Mouse (Mus musculus) kidney, postnatal 25 days (tissue): ENCODE measurements around the gene Ptgfr.

ENCODE experiments used
- DNase-seq, 2 experiments: peaks; one replicate each; pipeline ENCODE4 v3.0.0; 2021; ENCODE audit warnings: mixed read lengths in 2 of 2

The Ptgfr gene

GRCm38 (mm10) chr3:151836871-151837680 lies at the start of gene Ptgfr:
TSS of gene Ptgfr (minus strand) at chr3:151837630.
- DNase-seq: peak; percentile 69 to 79

GRCm38 (mm10) chr3:151883881-151884280 lies 46.5 kb upstream of the Ptgfr start:
- DNase-seq: no peak

DNA sequence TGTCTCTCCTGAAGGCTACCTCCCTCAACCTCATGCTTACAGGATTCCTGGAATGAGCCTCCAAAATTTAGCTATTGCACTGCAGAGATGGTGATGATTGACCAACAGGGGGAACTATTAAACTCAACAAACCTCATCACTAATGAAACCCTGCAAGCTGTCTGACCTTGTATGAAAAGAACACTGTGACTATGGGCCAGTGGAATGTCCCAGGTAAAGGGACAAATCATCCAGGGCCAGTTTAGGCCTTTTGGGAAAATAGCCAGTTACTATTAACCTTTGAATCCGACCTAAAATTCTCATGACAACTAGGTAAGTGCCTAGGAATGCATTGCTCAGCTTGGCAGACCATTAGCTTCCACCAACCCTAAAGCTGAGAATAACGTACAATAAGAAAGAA lies 42.6 kb upstream of the Ptgfr start:
- peak in 1 of 2 experiments; percentile 36 for DNase-seq

GRCm38 (mm10) chr3:151868970-151869369 lies 31.5 kb upstream of the Ptgfr start:
- DNase-seq: no peak

- no peak for DNase-seq
Measured at GRCm38 (mm10) chr3:151851344-151851743, 13.9 kb upstream of the Ptgfr start.

- peak; percentile 27 to 68 for DNase-seq
Measured at GRCm38 (mm10) chr3:151850621-151851020, 13.2 kb upstream of the Ptgfr start.

GRCm38 (mm10) chr3:151846292-151846691 lies 8.9 kb upstream of the Ptgfr start:
- DNase-seq: no peak

DNA sequence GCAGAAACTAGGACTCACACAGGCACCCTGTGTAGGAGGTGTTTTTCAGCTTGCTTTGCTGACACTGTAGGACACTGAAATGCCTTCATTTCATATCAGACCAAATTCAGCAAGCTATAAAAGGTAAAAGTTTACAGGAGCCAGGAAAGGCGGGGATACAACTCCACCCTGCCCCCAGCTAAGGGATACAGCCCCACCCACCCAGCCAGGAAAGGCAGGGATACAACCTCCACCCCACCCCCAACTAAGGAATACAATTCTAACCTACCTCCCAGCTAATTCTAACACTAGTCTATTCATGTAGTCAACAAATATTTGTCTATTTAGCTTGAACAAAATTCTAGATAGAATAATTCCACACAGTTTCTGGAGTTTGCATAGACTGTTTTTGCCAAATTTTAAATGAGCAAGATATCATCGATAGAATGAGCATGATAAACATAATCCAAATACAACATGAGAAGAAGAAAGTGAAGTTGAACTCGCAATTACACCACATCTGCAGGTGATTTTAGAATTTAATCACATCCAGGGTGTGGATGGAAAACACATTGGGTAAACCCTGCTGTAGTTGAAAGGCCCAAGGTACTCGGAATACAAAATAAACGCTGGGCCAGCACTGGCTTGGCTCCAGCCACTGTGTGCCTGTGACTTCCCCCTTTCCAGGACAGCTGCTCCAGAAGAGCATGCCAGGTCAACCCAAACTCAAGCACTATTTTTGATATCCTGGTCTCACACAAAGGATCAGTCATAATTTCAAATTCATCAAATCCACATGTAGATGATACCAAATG lies 7.1 kb upstream of the Ptgfr start:
- no peak for DNase-seq

DNA sequence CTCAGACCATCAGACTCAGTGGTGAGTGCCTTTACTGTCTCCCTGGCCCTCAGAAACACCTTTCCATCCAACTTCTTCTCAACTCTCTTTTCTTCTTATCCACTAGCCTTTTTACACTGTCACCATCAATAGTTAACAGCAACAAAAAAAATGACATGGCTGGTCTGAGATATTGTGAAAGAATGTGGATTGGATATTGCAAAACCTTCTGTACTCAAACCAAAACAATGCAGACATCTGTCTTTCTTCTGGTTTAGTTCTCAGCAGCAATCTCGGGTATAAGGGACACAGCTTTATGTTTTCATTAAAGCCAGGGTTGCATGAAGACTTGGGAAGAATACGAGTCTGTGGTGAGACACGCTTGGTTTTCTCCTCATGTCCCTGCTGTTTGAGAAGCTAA lies 3.3 kb upstream of the Ptgfr start:
- DNase-seq: no peak

DNA sequence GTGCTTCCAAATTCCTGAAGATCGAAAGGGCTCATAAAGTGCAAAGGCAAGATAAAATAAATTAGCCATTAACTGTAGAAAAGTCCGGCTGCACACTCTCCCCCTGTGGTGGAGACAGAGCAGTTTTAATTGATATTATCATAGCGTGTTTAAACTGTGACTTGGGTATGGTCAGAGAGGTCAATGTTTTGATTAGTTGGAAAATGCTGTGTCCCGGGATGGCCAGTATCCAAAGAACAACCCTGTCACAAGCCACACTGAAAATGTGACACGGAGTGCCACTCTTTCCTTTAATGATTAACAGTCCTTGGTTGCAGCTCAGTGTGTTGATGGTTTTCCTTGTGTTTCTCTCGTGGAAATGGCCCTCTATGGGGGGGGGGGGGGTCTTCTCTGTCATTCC lies 942 bp upstream of the Ptgfr start:
- peak; percentile 56 to 73 for DNase-seq

- no peak for DNase-seq
Measured at GRCm38 (mm10) chr3:151837749-151838148, 319 bp upstream of the Ptgfr start.

DNA sequence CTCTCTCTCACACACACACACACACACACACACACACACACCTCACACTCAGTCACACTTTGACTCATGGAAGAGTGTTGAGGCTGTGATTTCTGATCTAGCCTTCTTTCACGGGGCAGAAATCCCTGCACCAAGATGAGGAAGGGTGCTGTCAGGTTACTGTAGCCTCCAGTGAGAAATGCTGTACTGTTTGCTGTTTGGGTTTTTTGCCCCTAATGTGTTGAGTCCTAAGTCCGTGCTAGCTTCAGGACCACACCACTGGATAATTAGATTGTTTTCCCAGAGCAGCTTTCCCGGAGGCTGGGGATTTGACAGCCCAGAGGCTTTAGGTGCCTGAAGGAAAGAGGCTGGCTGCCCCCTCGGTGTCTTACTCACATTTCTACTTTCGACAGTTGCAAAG lies 979 bp downstream of the Ptgfr start:
- DNase-seq: no peak

DNA sequence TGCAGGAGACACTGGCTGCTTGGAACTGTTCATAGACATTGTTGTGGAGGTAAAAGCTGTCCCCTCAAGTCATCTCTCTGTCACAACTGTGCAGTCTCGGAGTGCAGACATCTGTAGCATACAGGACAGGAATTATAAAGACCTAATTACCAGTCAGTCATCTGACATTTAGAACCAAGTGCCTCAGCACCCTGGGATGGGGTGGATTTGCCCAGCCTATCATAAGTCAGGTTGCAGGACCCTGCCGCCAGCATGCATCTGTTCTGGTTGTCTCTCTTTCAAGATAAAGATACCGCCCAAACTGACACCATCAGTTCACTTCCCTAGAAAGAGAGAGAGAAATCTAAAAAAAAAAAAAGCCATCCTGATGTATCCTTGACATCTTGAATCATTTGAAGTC lies 1.6 kb downstream of the Ptgfr start:
- no peak for DNase-seq

DNA sequence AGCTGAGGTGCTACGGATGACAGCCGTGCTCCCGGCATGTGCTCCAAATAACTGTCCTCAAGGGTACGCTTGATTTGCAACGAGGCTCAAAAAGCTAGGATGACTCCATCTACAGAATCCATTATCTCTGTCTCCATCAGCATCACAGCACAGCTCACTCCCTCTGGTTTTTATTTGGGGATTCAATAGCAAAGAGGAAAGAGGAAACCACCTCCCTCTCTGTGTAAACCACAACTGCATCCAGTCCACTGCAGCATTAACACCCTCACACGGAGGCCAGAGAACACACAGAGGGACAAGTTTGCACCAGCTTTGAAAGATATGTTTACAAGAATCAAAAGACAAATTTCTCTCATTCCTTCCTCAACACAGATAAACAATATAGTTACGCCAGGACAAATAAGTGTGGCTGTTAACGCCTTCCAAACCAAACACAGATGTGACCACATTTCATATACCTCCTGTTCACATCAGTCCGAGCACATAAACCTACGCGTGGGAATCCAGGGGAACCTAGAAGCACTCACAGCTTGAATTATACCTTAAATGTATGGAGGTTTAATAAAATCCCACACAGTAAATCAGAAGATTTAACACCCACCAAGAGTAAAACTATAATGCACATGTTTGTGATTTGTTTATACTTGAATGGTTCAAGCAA lies 9.3 kb downstream of the Ptgfr start:
- DNase-seq: no peak

- DNase-seq: no peak
Measured at GRCm38 (mm10) chr3:151819811-151820210, 17.6 kb downstream of the Ptgfr start.

- DNase-seq: peak; percentile 60 to 71
Measured at GRCm38 (mm10) chr3:151818265-151818664, 19.2 kb downstream of the Ptgfr start.

GRCm38 (mm10) chr3:151808613-151809012 lies 28.8 kb downstream of the Ptgfr start:
- DNase-seq: no peak

GRCm38 (mm10) chr3:151788622-151789021 lies 48.8 kb downstream of the Ptgfr start:
- DNase-seq: no peak

- DNase-seq: peak in 1 of 2 experiments; percentile 54
Measured at GRCm38 (mm10) chr3:151775089-151775488, 62.3 kb downstream of the Ptgfr start.

GRCm38 (mm10) chr3:151771074-151771473 lies 66.4 kb downstream of the Ptgfr start:
- DNase-seq: peak; percentile 63 to 89

- DNase-seq: peak; percentile 71 to 79
Measured at GRCm38 (mm10) chr3:151749737-151750136, 87.7 kb downstream of the Ptgfr start, which contains the start of gene Ifi44. TSS of gene Ifi44 (minus strand) at chr3:151749960.

GRCm38 (mm10) chr3:151748514-151748913 lies 88.9 kb downstream of the Ptgfr start:
- DNase-seq: no peak
